Mouse (Mus musculus): ENCODE results near the gene Wnt8b.
A peak's percentile ranks its signal among the peaks of the same experiment; 100 is the strongest.

Gene Wnt8b

GRCm38 (mm10) chr19:44511451-44512231 is 18.4 kb downstream of the Wnt8b start:
- DNase-seq (ENCODE audit: low spot score in 2 of 2) = peak; percentile 7 to 10

GRCm38 (mm10) chr19:44512601-44513000 is 19.3 kb downstream of the Wnt8b start:
- DNase-seq (ENCODE audit: low spot score in 2 of 2) = no peak

- no peak for DNase-seq (ENCODE audit: low spot score in 2 of 2)
Observed at GRCm38 (mm10) chr19:44513054-44513833, 20.0 kb downstream of the Wnt8b start.

- DNase-seq (ENCODE audit: low spot score in 2 of 2) = no peak
Observed at GRCm38 (mm10) chr19:44513921-44514482, 20.7 kb downstream of the Wnt8b start.

- no peak for DNase-seq (ENCODE audit: low spot score in 2 of 2)
Observed at GRCm38 (mm10) chr19:44514521-44515451, 21.5 kb downstream of the Wnt8b start.

GRCm38 (mm10) chr19:44515769-44516168 is 22.5 kb downstream of the Wnt8b start:
- DNase-seq (ENCODE audit: low spot score in 2 of 2) = no peak

- no peak for DNase-seq (ENCODE audit: low spot score in 2 of 2)
Observed at GRCm38 (mm10) chr19:44517996-44518768, 24.9 kb downstream of the Wnt8b start.

- DNase-seq (ENCODE audit: low spot score in 2 of 2) = no peak
Observed at GRCm38 (mm10) chr19:44519152-44519551, 25.9 kb downstream of the Wnt8b start.

GRCm38 (mm10) chr19:44525551-44526205 is 32.4 kb downstream of the Wnt8b start:
- no peak for DNase-seq (ENCODE audit: low spot score in 2 of 2)

GRCm38 (mm10) chr19:44530018-44530417 is 36.7 kb downstream of the Wnt8b start:
- DNase-seq (ENCODE audit: low spot score in 2 of 2) = no peak

GRCm38 (mm10) chr19:44535376-44535775 is 42.1 kb downstream of the Wnt8b start:
- no peak for DNase-seq (ENCODE audit: low spot score in 2 of 2)

- no peak for DNase-seq (ENCODE audit: low spot score in 2 of 2)
Observed at GRCm38 (mm10) chr19:44537416-44537815, 44.1 kb downstream of the Wnt8b start.

GRCm38 (mm10) chr19:44542694-44543178 is 49.5 kb downstream of the Wnt8b start:
- DNase-seq (ENCODE audit: low spot score in 2 of 2) = no peak

- DNase-seq (ENCODE audit: low spot score in 2 of 2) = no peak
Observed at GRCm38 (mm10) chr19:44544372-44544771, 51.1 kb downstream of the Wnt8b start.

GRCm38 (mm10) chr19:44544775-44545174 is 51.5 kb downstream of the Wnt8b start:
- DNase-seq (ENCODE audit: low spot score in 2 of 2) = peak; percentile 54 to 67

GRCm38 (mm10) chr19:44545321-44546041 is 52.2 kb downstream of the Wnt8b start, which contains the start of gene Sec31b:
Gene Sec31b, minus strand, starts transcription at chr19:44545864.
- no peak for DNase-seq (ENCODE audit: low spot score in 2 of 2)

GRCm38 (mm10) chr19:44552731-44553130 is 59.5 kb downstream of the Wnt8b start, which contains the start of gene Gm20538:
Gene Gm20538, minus strand, starts transcription at chr19:44552831.
- no peak for DNase-seq (ENCODE audit: low spot score in 2 of 2)

- DNase-seq (ENCODE audit: low spot score in 2 of 2) = no peak
Observed at GRCm38 (mm10) chr19:44553286-44553685, 60.0 kb downstream of the Wnt8b start.

GRCm38 (mm10) chr19:44554490-44554860 is 61.2 kb downstream of the Wnt8b start:
- DNase-seq (ENCODE audit: low spot score in 2 of 2) = peak in 1 of 2 experiments; percentile 15

Data from frontal cortex, postnatal 36 days (tissue).